Mouse (Mus musculus): ENCODE data around the gene Pou2f3. TPM values are rescaled to one million over a fixed set of nuclear protein-coding genes. Genes with fewer than 3 reads are reported as not detected.
A peak's percentile ranks its signal among the peaks of the same experiment; 100 is the strongest.

The Pou2f3 gene
- polyA plus RNA-seq, 1 experiment from 2014 or later: 0.47 TPM

- ATAC-seq (replicated peaks; ENCODE audit: low FRiP score, low read depth): no peak
- Histone ChIP-seq H3K36me3 (ENCODE audit: insufficient read depth, low read length) (no peaks in the 10 kb centered on the region), H3K27me3 (ENCODE audit: insufficient read depth, low read length) (no peaks in the 10 kb centered on the region), H3K4me3 (replicated peaks; ENCODE audit: low read depth, low read length) (no peak overlapping the region), H3K9me3 (replicated peaks; ENCODE audit: low read length) (no peaks in the 10 kb centered on the region), H3K4me2 (ENCODE audit: low read length) (no peak overlapping the region), H3K27ac (no peak overlapping the region), H3K9ac (ENCODE audit: low read depth, low read length) (no peak overlapping the region), H3K4me1 (replicated peaks; ENCODE audit: insufficient read depth, low read length) (peaks cover 14% of the 10 kb centered on the region)
- DNase-seq (ENCODE audit: low spot score): no peak
- WGBS: 88% methylated on average over 3 of the region's 3 CpGs
- no peak for TF ChIP-seq CTCF (IDR thresholded peaks at IDR 0.05; ENCODE audit: low read depth)
Measured at GRCm38 (mm10) chr9:43097801-43098557, 112.2 kb downstream of the Pou2f3 start.

- no peak for DNase-seq (ENCODE audit: low spot score)
- H3K36me3 ChIP-seq (ENCODE audit: insufficient read depth, low read length): no peaks in the 10 kb centered on the region
Measured at GRCm38 (mm10) chr9:43096337-43096736, 113.8 kb downstream of the Pou2f3 start.

GRCm38 (mm10) chr9:43094828-43095227 lies 115.3 kb downstream of the Pou2f3 start:
- DNase-seq (ENCODE audit: low spot score): no peak
- peaks cover 7% of the 10 kb centered on the region for H3K4me1 ChIP-seq (replicated peaks; ENCODE audit: insufficient read depth, low read length)
- no peak overlapping the region for H3K27ac ChIP-seq
- no peaks in the 10 kb centered on the region for H3K9me3 ChIP-seq (replicated peaks; ENCODE audit: low read length)
- no peak overlapping the region for H3K4me3 ChIP-seq (replicated peaks; ENCODE audit: low read depth, low read length)
- no peak overlapping the region for H3K4me2 ChIP-seq (ENCODE audit: low read length)
- WGBS: 80% methylated on average over 4 of the region's 4 CpGs
- H3K27me3 ChIP-seq (ENCODE audit: insufficient read depth, low read length): no peaks in the 10 kb centered on the region
- no peak for TF ChIP-seq CTCF (IDR thresholded peaks at IDR 0.05; ENCODE audit: low read depth)
- no peak overlapping the region for H3K9ac ChIP-seq (ENCODE audit: low read depth, low read length)
- ATAC-seq (replicated peaks; ENCODE audit: low FRiP score, low read depth): no peak
- H3K36me3 ChIP-seq (ENCODE audit: insufficient read depth, low read length): no peaks in the 10 kb centered on the region

More at GRCm38 (mm10) chr9:43096337-43096736, 113.8 kb downstream of the Pou2f3 start:
- Histone ChIP-seq H3K4me1 (replicated peaks; ENCODE audit: insufficient read depth, low read length) (peaks cover 7% of the 10 kb centered on the region), H3K4me2 (ENCODE audit: low read length) (no peak overlapping the region), H3K9me3 (replicated peaks; ENCODE audit: low read length) (no peaks in the 10 kb centered on the region), H3K9ac (ENCODE audit: low read depth, low read length) (no peak overlapping the region), H3K27ac (no peak overlapping the region), H3K27me3 (ENCODE audit: insufficient read depth, low read length) (no peaks in the 10 kb centered on the region), H3K4me3 (replicated peaks; ENCODE audit: low read depth, low read length) (no peak overlapping the region)
- no peak for ATAC-seq (replicated peaks; ENCODE audit: low FRiP score, low read depth)
- no peak for TF ChIP-seq CTCF (IDR thresholded peaks at IDR 0.05; ENCODE audit: low read depth)

GRCm38 (mm10) chr9:43093803-43094202 lies 116.4 kb downstream of the Pou2f3 start:
- no peaks in the 10 kb centered on the region for H3K27me3 ChIP-seq (ENCODE audit: insufficient read depth, low read length)
- H3K4me2 ChIP-seq (ENCODE audit: low read length): no peak overlapping the region
- H3K9me3 ChIP-seq (replicated peaks; ENCODE audit: low read length): no peaks in the 10 kb centered on the region
- no peak overlapping the region for H3K27ac ChIP-seq
- peak; percentile 65 for DNase-seq (ENCODE audit: low spot score)
- ATAC-seq (replicated peaks; ENCODE audit: low FRiP score, low read depth): no peak
- WGBS: 32% methylated on average over 3 of the region's 3 CpGs
- no peak overlapping the region for H3K9ac ChIP-seq (ENCODE audit: low read depth, low read length)
- no peak overlapping the region for H3K4me3 ChIP-seq (replicated peaks; ENCODE audit: low read depth, low read length)
- H3K36me3 ChIP-seq (ENCODE audit: insufficient read depth, low read length): no peaks in the 10 kb centered on the region
- no peak for TF ChIP-seq CTCF (IDR thresholded peaks at IDR 0.05; ENCODE audit: low read depth)
- H3K4me1 ChIP-seq (replicated peaks; ENCODE audit: insufficient read depth, low read length): peaks cover 7% of the 10 kb centered on the region

GRCm38 (mm10) chr9:43085686-43086285 lies 124.4 kb downstream of the Pou2f3 start:
- H3K27me3 ChIP-seq (ENCODE audit: insufficient read depth, low read length): no peaks in the 10 kb centered on the region
- peaks cover 19% of the 10 kb centered on the region for H3K4me1 ChIP-seq (replicated peaks; ENCODE audit: insufficient read depth, low read length)
- no peak overlapping the region for H3K9ac ChIP-seq (ENCODE audit: low read depth, low read length)
- H3K4me3 ChIP-seq (replicated peaks; ENCODE audit: low read depth, low read length): no peak overlapping the region
- H3K36me3 ChIP-seq (ENCODE audit: insufficient read depth, low read length): no peaks in the 10 kb centered on the region
- no peaks in the 10 kb centered on the region for H3K9me3 ChIP-seq (replicated peaks; ENCODE audit: low read length)
- H3K4me2 ChIP-seq (ENCODE audit: low read length): no peak overlapping the region
- 88% methylated on average over 1 of the region's 1 CpGs for WGBS
- no peak for ATAC-seq (replicated peaks; ENCODE audit: low FRiP score, low read depth)
- DNase-seq (ENCODE audit: low spot score): no peak
- no peak for TF ChIP-seq CTCF (IDR thresholded peaks at IDR 0.05; ENCODE audit: low read depth)
- no peak overlapping the region for H3K27ac ChIP-seq

GRCm38 (mm10) chr9:43084496-43085362 lies 125.4 kb downstream of the Pou2f3 start:
- DNase-seq (ENCODE audit: low spot score): peak; percentile 77

More at GRCm38 (mm10) chr9:43084496-43085362, 125.4 kb downstream of the Pou2f3 start:
- H3K36me3 ChIP-seq (ENCODE audit: insufficient read depth, low read length): no peaks in the 10 kb centered on the region
- WGBS: 63% methylated on average over 7 of the region's 7 CpGs
- no peaks in the 10 kb centered on the region for H3K9me3 ChIP-seq (replicated peaks; ENCODE audit: low read length)
- no peak overlapping the region for H3K4me3 ChIP-seq (replicated peaks; ENCODE audit: low read depth, low read length)
- no peaks in the 10 kb centered on the region for H3K27me3 ChIP-seq (ENCODE audit: insufficient read depth, low read length)
- no peak for TF ChIP-seq CTCF (IDR thresholded peaks at IDR 0.05; ENCODE audit: low read depth)
- H3K9ac ChIP-seq (ENCODE audit: low read depth, low read length): no peak overlapping the region
- peaks cover 19% of the 10 kb centered on the region for H3K4me1 ChIP-seq (replicated peaks; ENCODE audit: insufficient read depth, low read length)
- no peak overlapping the region for H3K4me2 ChIP-seq (ENCODE audit: low read length)
- no peak overlapping the region for H3K27ac ChIP-seq
- no peak for ATAC-seq (replicated peaks; ENCODE audit: low FRiP score, low read depth)
